Mouse (Mus musculus) intestine, embryonic 16.5 days (tissue): ENCODE data around the gene Ddx23. TPM values are rescaled to one million over a fixed set of nuclear protein-coding genes. Genes with fewer than 3 reads are reported as not detected.

Experiments
- ATAC-seq: fragments of 200-750 bp; cut with Nextera tagmentation; 2 replicates; pipeline ENCODE4 v1.8.0; 2017; ENCODE audit warnings: moderate TSS enrichment, moderate library complexity
- H3K27ac ChIP-seq: fragments of 300-500 bp; sonication (generic); 2 replicates; pipeline ENCODE4 v1.5.1; 2014; ENCODE audit warnings: mild to moderate bottlenecking, low read length
- H3K27me3 ChIP-seq: fragments of 300-500 bp; sonication (generic); replicated peaks from 2 replicates; pipeline ENCODE4 v1.6.1; 2014; ENCODE audit warnings: low read length, control low read depth, mixed read lengths; ENCODE audit not compliant: control insufficient read depth, insufficient read depth
- H3K36me3 ChIP-seq: fragments of 300-500 bp; sonication (generic); 2 replicates; pipeline ENCODE4 v1.6.1; 2014; ENCODE audit warnings: low read length, control low read depth; ENCODE audit not compliant: control insufficient read depth, insufficient read depth
- H3K4me1 ChIP-seq: fragments of 300-500 bp; sonication (generic); 2 replicates; pipeline ENCODE4 v1.6.1; 2014; ENCODE audit warnings: low read length, control low read depth, mixed read lengths; ENCODE audit not compliant: control insufficient read depth, insufficient read depth
- H3K4me2 ChIP-seq: fragments of 300-500 bp; sonication (generic); 2 replicates; pipeline ENCODE4 v1.6.1; 2014; ENCODE audit warnings: low read depth, low read length, control low read depth
- H3K4me3 ChIP-seq: fragments of 300-500 bp; sonication (generic); 2 replicates; pipeline ENCODE4 v1.5.1; 2014; ENCODE audit warnings: mild to moderate bottlenecking, low read length
- H3K9ac ChIP-seq: fragments of 300-500 bp; sonication (generic); 2 replicates; pipeline ENCODE4 v1.6.1; 2014; ENCODE audit warnings: low read depth, low read length
- H3K9me3 ChIP-seq: fragments of 300-500 bp; sonication (generic); 2 replicates; pipeline ENCODE4 v1.6.1; 2016; ENCODE audit warnings: low read length, control low read depth; ENCODE audit not compliant: control insufficient read depth
- WGBS: fragments of 180-500 bp; shearing (Covaris S2); extraction: QIAGEN DNeasy Blood & Tissue Kit; methylation state at CpG from one replicate; pipeline ENCODE4 v1.1.7; 2014; 5-methylcytosine and 5-hydroxymethylcytosine counted together
- polyA plus RNA-seq: library from polyadenylated mRNA; unstranded; fragments of >200 nt; fragmentation: Nextera tagmentation; extraction: Ambion mirVana; gene quantifications from 2 replicates; pipeline ENCODE4 v1.2.1, GENCODE M21; 2015

Gene Ddx23
- polyA plus RNA-seq = 15.6 and 17.6 TPM in 2 replicates

DNA sequence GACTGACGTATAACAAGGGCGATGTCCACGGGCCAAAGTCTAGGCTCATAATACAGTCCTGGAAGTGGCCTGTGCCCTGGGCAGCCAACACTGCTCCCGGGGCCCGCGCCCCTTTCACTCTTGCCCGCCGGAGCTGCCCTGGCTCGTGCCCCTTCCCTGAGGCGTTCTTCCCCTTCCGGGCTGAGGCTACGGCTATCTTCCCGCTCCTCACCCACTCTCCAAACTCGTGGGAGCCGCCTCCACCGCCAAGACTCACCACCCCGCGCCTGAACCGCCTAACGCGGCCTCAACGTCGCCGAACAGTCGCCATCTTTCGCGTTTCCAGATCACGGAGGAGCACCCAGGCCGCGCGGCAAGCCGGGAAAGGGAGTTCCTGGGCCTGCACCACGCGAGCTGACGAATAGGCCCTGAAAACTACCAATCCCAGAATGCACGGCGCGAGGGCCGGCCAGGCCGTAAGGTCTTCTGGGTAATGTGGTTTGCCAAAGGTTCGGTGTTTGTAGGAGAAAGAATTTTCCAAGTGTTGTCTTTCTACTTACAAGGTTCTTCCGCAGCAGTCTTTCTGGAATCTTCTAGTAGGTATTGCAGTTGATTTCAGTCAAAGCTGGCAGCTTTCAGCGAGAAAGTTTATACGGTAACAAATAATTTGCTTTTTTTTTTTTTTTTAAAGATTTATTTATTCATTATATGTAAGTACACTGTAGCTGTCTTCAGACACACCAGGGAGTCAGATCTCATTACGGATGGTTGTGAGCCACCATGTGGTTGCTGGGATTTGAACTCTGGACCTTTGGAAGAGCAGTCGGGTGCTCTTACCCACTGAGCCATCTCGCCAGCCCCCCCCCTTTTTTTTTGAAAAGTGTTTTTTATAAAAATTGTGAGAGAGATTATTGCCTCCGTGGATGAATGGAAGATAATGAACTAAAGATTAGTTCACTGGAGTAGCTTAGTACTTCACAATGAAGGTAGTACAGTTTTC is at the start of gene Ddx23:
TSS of gene Ddx23 (minus strand) at position 328 of the 979 bp plus-strand sequence.
- peak within 1 kb of the TSS; percentile 91 for H3K9ac ChIP-seq
- peak within 1 kb of the TSS; percentile 75 for H3K4me3 ChIP-seq
- H3K36me3 ChIP-seq = peaks cover 8% of the 10 kb centered on the region
- no peaks in the 10 kb centered on the region for H3K27me3 ChIP-seq
- no peaks in the 10 kb centered on the region for H3K4me1 ChIP-seq
- peak within 1 kb of the TSS; percentile 63 for H3K4me2 ChIP-seq
- H3K9me3 ChIP-seq = no peaks in the 10 kb centered on the region
- H3K27ac ChIP-seq = peak within 1 kb of the TSS; percentile 93
- WGBS = 4% methylated on average over 47 of the region's 48 CpGs
- peak; percentile 97 for ATAC-seq

- Histone ChIP-seq H3K9me3 (no peaks in the 10 kb centered on the region), H3K36me3 (no peaks in the 10 kb centered on the region), H3K9ac (no peak overlapping the region), H3K4me2 (no peak overlapping the region), H3K4me3 (no peak overlapping the region), H3K27ac (no peak overlapping the region), H3K4me1 (no peaks in the 10 kb centered on the region), H3K27me3 (no peaks in the 10 kb centered on the region)
- 12% methylated on average over 9 of the region's 9 CpGs for WGBS
- ATAC-seq = no peak
Observed at GRCm38 (mm10) chr15:98710442-98710841, 47.7 kb upstream of the Ddx23 start.

DNA sequence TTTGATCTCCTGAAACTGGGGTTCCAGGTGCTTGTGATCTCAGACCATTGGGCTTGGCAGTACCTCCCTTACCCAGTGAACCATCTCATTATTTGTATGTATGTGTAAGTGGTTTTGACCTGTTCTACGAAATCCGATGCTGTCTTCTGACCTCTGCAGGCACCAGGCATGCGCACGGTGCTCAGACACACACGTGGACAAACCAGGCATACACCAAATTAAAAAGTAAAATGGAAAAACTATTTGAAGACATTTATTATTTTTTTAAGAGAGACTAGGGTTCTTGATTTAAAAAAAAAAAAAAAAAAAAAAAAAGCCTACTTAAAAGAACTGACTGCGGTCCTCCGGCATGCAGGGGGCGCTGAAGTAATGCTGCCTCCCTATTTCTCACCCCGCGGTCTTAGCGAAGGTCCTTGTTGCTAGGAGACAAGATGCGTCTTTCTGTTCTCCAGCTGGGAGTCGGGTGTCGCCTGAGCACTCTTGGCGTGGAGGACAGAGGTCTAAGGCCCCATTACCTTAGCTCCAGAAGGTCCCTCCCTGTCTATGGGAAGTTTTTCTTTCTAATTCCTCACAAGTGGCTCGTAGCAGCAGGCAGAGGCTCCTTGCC is 45.2 kb upstream of the Ddx23 start, which contains the start of gene Ccdc65:
TSS of gene Ccdc65 (plus strand) at position 442 of the 607 bp plus-strand sequence.
- Histone ChIP-seq H3K4me2 (peak within 1 kb of the TSS; percentile 54), H3K4me3 (peak within 1 kb of the TSS; percentile 36), H3K36me3 (no peaks in the 10 kb centered on the region), H3K9me3 (no peaks in the 10 kb centered on the region), H3K4me1 (no peaks in the 10 kb centered on the region), H3K27ac (no peak within 1 kb of the TSS), H3K9ac (peak within 1 kb of the TSS; percentile 26; the same call in 1 of the 2 replicates), H3K27me3 (0 out of 2 replicates have a peak, but pooled peaks cover 3% of the 10 kb centered on the region)
- WGBS = 20% methylated on average over 16 of the region's 16 CpGs
- ATAC-seq = peak; percentile 67; the same call in 1 of the 2 replicates

DNA sequence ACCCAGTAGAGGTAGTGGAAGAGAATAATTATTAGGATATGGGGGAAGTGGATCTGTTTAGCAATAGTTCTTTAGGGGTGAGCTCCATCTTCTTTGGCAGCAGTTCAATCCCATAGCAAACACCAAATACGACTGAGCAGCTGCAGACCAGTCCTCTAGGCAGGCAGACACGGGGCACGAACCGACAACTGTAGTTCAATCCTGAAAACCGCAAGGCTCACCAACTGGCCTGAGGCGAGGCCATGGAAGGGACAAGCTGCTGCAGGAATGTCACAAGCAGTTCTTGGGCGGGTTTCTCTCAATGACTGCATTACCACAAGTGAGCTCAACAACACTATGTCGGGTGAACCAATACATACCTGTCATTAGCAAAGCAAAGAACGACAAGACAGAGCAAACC is 41.6 kb upstream of the Ddx23 start:
- Histone ChIP-seq H3K9me3 (no peaks in the 10 kb centered on the region), H3K27ac (no peak overlapping the region), H3K4me1 (peaks cover 5% of the 10 kb centered on the region), H3K4me3 (no peak overlapping the region), H3K36me3 (no peaks in the 10 kb centered on the region), H3K4me2 (no peak overlapping the region), H3K9ac (no peak overlapping the region), H3K27me3 (peaks cover 23% of the 10 kb centered on the region)
- ATAC-seq = no peak
- WGBS = 54% methylated on average over 9 of the region's 9 CpGs

- Histone ChIP-seq H3K4me1 (peaks cover 5% of the 10 kb centered on the region), H3K36me3 (no peaks in the 10 kb centered on the region), H3K4me2 (peak overlapping the region; percentile 58), H3K9ac (peak overlapping the region; percentile 47; the same call in 1 of the 2 replicates), H3K27ac (no peak overlapping the region), H3K4me3 (peak overlapping the region; percentile 33), H3K9me3 (no peaks in the 10 kb centered on the region), H3K27me3 (peaks cover 21% of the 10 kb centered on the region)
- 6% methylated on average over 40 of the region's 40 CpGs for WGBS
- ATAC-seq = peak; percentile 83
Observed at GRCm38 (mm10) chr15:98699190-98700105, 36.8 kb upstream of the Ddx23 start.

- H3K9me3 ChIP-seq = no peaks in the 10 kb centered on the region
- no peak overlapping the region for H3K4me3 ChIP-seq
- ATAC-seq = no peak
- H3K27me3 ChIP-seq = peaks cover 15% of the 10 kb centered on the region
- no peak overlapping the region for H3K4me2 ChIP-seq
- no peak overlapping the region for H3K9ac ChIP-seq
- WGBS = 49% methylated on average over 8 of the region's 8 CpGs
- peaks cover 5% of the 10 kb centered on the region for H3K4me1 ChIP-seq
- no peaks in the 10 kb centered on the region for H3K36me3 ChIP-seq
- H3K27ac ChIP-seq = no peak overlapping the region
Observed at GRCm38 (mm10) chr15:98696216-98696615, 33.5 kb upstream of the Ddx23 start.

DNA sequence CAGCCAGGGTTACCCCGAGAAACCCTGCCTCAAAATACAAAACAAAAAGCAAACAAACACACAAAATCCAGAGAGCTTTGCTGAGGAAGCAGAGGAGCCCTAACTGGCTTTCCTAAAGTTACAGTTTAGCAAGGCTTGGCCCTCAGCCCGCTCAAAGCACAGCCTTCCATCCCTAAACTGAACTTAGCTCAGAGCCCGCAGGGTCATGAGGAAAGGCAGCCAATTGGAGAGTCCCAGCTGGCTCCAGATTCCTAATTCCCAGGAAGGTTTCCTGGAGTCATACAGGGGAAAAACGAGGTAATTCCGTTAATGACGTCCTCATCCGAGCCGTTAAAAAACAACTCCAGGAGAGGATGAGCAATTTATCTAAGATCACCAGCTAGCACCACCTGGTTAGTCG is 33.0 kb upstream of the Ddx23 start:
- Histone ChIP-seq H3K27me3 (peaks cover 10% of the 10 kb centered on the region), H3K9ac (no peak overlapping the region), H3K9me3 (no peaks in the 10 kb centered on the region), H3K4me1 (peaks cover 5% of the 10 kb centered on the region), H3K27ac (no peak overlapping the region), H3K4me3 (no peak overlapping the region), H3K36me3 (no peaks in the 10 kb centered on the region), H3K4me2 (no peak overlapping the region)
- WGBS = 39% methylated on average over 9 of the region's 9 CpGs
- no peak for ATAC-seq

- Histone ChIP-seq H3K27me3 (no peaks in the 10 kb centered on the region; the same call in 1 of the 2 replicates), H3K27ac (no peak overlapping the region), H3K4me1 (no peaks in the 10 kb centered on the region), H3K9me3 (no peaks in the 10 kb centered on the region), H3K4me2 (no peak overlapping the region), H3K36me3 (no peaks in the 10 kb centered on the region), H3K4me3 (no peak overlapping the region), H3K9ac (no peak overlapping the region)
- 31% methylated on average over 11 of the region's 11 CpGs for WGBS
- peak; percentile 52 for ATAC-seq
Observed at GRCm38 (mm10) chr15:98692171-98692715, 29.5 kb upstream of the Ddx23 start.
